Mouse (Mus musculus) right cerebral cortex, postnatal 36 days (tissue): Measurements from ENCODE around the gene Adamts14.

Source experiments
- DNase-seq, 2 experiments: peaks; one replicate each; pipeline ENCODE4 v3.0.0; 2022; ENCODE audit warnings: low spot score in 2 of 2, mixed read lengths in 1 of 2

Adamts14 gene

GRCm38 (mm10) chr10:61232858-61233567, 40.2 kb downstream of the Adamts14 start:
- DNase-seq = no peak

- no peak for DNase-seq
Observed at GRCm38 (mm10) chr10:61231756-61232155, 41.5 kb downstream of the Adamts14 start.

- DNase-seq = no peak
Observed at GRCm38 (mm10) chr10:61226784-61227396, 46.3 kb downstream of the Adamts14 start.

GRCm38 (mm10) chr10:61225694-61226093, 47.5 kb downstream of the Adamts14 start:
- no peak for DNase-seq

- DNase-seq = no peak
Observed at GRCm38 (mm10) chr10:61219318-61219717, 53.9 kb downstream of the Adamts14 start.

GRCm38 (mm10) chr10:61216163-61216562, 57.1 kb downstream of the Adamts14 start:
- DNase-seq = no peak

- DNase-seq = no peak
Observed at GRCm38 (mm10) chr10:61215658-61216057, 57.6 kb downstream of the Adamts14 start.

GRCm38 (mm10) chr10:61212817-61213216, 60.4 kb downstream of the Adamts14 start:
- no peak for DNase-seq

- peak; percentile 5 to 13 for DNase-seq
Observed at GRCm38 (mm10) chr10:61211743-61212142, 61.5 kb downstream of the Adamts14 start.

- DNase-seq = no peak
Observed at GRCm38 (mm10) chr10:61211105-61211504, 62.1 kb downstream of the Adamts14 start.

GRCm38 (mm10) chr10:61208114-61208684, 65.0 kb downstream of the Adamts14 start:
- DNase-seq = no peak

GRCm38 (mm10) chr10:61203930-61204329, 69.3 kb downstream of the Adamts14 start:
- DNase-seq = no peak

GRCm38 (mm10) chr10:61201596-61202318, 71.5 kb downstream of the Adamts14 start:
- DNase-seq = no peak

GRCm38 (mm10) chr10:61200998-61201397, 72.2 kb downstream of the Adamts14 start:
- no peak for DNase-seq

- no peak for DNase-seq
Observed at GRCm38 (mm10) chr10:61200232-61200820, 72.9 kb downstream of the Adamts14 start.

GRCm38 (mm10) chr10:61199566-61200213, 73.5 kb downstream of the Adamts14 start:
- DNase-seq = peak; percentile 21 to 34

GRCm38 (mm10) chr10:61195718-61196291, 77.4 kb downstream of the Adamts14 start:
- DNase-seq = no peak

- DNase-seq = no peak
Observed at GRCm38 (mm10) chr10:61195216-61195615, 78.0 kb downstream of the Adamts14 start.

GRCm38 (mm10) chr10:61194611-61195010, 78.6 kb downstream of the Adamts14 start:
- no peak for DNase-seq

GRCm38 (mm10) chr10:61188010-61188409, 85.2 kb downstream of the Adamts14 start:
- no peak for DNase-seq

- DNase-seq = no peak
Observed at GRCm38 (mm10) chr10:61187001-61187400, 86.2 kb downstream of the Adamts14 start.
